Mouse (Mus musculus) bone marrow macrophage, adult 2 months (primary cell): Measurements from ENCODE around the gene Nadsyn1. TPM values are rescaled to one million over a fixed set of nuclear protein-coding genes. Genes with fewer than 3 reads are reported as not detected.

Experiments
- H3K27ac ChIP-seq: 2 replicates; pipeline ENCODE4 v1.5.1; 2012; ENCODE audit warnings: low read depth, low read length; ENCODE audit not compliant: insufficient read depth
- H3K4me1 ChIP-seq: 2 replicates; pipeline ENCODE4 v1.6.1; 2012; ENCODE audit warnings: low read length; ENCODE audit not compliant: control insufficient read depth, insufficient read depth
- H3K4me3 ChIP-seq: 2 replicates; pipeline ENCODE4 v1.5.1; 2012; ENCODE audit warnings: mild to moderate bottlenecking, low read length, moderate library complexity; ENCODE audit not compliant: insufficient read depth
- CTCF ChIP-seq: IDR thresholded peaks from 2 replicates; pipeline ENCODE4 v1.5.1; 2012; ENCODE audit warnings: low read depth, mild to moderate bottlenecking, low read length, moderate library complexity
- POLR2A ChIP-seq: IDR thresholded peaks from 2 replicates; pipeline ENCODE4 v1.6.1; 2012; ENCODE audit warnings: mild to moderate bottlenecking, low read depth, low read length, borderline replicate concordance
- polyA plus RNA-seq: library from polyadenylated mRNA; stranded (reverse); fragments of >200 nt; gene quantifications from 2 replicates; pipeline ENCODE4 v1.2.4, GENCODE M21; 2012; ENCODE audit not compliant: missing spikeins, insufficient read depth, insufficient read length

Gene Nadsyn1
- polyA plus RNA-seq, 1 experiment: 10.2 TPM

DNA sequence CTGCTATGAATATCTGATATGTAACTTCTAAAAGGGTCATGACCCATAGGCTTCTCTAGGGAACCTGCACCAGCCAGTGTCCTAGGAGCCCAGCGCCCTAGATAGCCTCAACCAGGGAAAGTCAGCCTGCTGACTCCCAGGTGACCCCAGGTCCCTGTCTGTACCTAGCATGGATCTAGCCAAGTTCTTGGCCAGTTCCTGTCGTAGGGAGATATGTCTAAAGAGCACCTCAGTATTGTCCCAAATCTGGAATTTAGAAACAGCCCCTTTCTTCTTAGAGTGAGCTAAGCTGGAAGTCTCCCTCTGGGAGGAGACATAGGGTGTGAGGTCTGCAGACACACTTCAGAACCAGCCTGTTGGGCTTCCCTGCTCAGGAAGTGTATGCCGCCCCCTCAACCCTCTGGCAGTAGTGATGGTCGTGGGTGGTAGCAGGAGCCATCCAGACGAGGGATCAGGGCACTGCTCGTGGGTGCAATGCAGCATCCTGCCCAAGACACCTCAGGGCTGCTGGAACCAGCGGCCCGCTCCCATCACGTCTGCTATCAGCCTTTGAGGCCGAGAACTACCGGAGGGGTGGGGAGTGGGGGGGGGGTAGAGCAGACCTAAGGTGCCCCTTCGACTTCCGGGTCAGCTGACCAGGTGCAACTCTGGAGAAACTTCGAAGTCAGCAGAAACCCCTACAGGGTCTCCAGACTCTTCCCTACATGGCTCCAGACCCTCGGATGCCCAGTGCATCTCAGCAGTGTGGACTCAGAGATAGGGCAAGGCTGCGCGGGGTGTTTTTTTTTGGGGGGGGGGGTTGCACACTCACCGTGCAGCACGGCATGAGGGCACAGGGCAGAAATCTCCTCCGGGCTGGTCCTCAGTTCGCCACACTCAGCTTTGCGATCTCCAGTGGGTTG lies 66.3 kb downstream of the Nadsyn1 start, which contains the start of gene Osbpl5:
Gene Osbpl5, minus strand, starts transcription at position 861 of the 902 bp plus-strand sequence.
- no peak within 1 kb of the TSS for H3K27ac ChIP-seq
- no peak for TF ChIP-seq POLR2A
- TF ChIP-seq CTCF: no peak
- H3K4me1 ChIP-seq: peaks cover 14% of the 10 kb centered on the region
- H3K4me3 ChIP-seq: peak within 1 kb of the TSS; percentile 70

DNA sequence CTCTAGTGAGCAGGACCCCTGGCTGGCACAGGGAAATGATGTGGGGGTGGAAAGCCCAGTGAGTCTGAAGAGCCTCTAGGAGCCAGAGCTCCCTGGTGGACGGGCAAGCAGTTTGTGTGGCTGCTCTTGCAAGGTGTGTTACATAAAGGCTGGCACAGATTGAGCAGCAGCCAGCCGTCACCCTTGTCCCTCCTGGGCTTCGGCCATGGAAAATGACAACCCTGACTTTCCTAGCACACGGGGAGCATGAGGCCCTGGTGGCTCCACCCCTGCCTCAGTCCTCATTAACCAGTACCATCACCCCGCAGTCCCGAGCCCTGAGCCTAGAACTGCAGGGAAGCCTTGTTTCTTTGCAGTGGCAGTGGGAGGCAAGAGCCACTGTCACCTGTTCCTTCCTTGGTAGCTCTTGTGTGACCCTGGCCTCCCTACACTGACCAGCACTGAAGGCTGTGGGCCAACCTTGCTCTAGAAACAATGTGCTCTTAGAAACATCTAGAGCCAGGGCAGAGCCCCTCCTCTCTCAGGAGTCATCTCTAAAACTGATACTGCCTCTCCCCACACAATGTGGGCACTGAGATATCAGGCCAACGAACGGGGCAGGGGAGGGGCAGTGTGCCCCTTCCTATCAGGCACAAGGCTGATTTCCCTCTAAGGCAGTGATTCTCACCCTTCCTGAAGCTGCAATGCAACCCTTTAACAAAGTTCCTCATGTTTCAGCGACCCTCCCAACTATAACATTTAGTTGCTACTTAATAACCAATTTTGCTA lies 67.1 kb downstream of the Nadsyn1 start:
- peaks cover 14% of the 10 kb centered on the region for H3K4me1 ChIP-seq
- no peak overlapping the region for H3K4me3 ChIP-seq
- TF ChIP-seq POLR2A (no peak), CTCF (no peak)
- no peak overlapping the region for H3K27ac ChIP-seq

DNA sequence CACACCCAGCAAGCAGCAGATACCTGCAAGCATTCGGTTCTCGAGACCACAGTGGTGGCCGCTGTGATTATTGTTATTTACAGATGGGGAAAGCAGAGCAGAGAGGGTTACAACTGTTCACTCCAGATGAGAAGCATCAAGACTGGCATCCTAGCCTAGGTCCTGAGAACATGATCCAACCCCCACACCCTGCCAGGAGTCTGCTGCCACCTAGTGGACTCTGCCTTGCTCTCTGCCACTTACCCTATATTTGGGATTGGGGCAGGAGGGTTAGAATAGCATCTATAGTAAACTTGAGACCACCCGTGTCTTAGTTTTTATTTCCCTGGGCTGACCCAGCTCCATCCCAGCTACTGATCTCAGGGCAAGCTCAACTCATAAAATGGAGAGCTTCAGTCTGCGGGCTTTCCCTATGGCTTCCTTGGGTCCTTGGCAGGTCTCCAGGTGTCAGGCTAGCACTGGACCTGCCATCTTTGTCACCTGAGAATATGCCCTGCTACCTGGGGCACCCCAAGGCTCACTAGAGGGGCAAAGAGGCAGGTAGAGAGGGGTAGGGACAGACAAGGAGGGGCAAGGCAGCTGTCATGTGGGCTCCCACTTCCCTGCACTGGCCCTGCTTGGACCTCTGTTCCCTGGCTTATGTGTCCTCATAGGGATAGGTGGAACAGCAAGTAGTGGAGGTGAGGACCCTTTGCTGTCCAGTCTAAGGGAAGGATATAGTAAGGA lies 68.5 kb downstream of the Nadsyn1 start:
- TF ChIP-seq CTCF (peak; percentile 85), POLR2A (no peak)
- peaks cover 14% of the 10 kb centered on the region for H3K4me1 ChIP-seq
- H3K4me3 ChIP-seq: no peak overlapping the region
- no peak overlapping the region for H3K27ac ChIP-seq

- Histone ChIP-seq H3K27ac (no peak overlapping the region), H3K4me1 (peaks cover 4% of the 10 kb centered on the region), H3K4me3 (no peak overlapping the region)
- TF ChIP-seq CTCF (no peak), POLR2A (no peak)
Observed at GRCm38 (mm10) chr7:143752606-143753005, 70.0 kb downstream of the Nadsyn1 start.

DNA sequence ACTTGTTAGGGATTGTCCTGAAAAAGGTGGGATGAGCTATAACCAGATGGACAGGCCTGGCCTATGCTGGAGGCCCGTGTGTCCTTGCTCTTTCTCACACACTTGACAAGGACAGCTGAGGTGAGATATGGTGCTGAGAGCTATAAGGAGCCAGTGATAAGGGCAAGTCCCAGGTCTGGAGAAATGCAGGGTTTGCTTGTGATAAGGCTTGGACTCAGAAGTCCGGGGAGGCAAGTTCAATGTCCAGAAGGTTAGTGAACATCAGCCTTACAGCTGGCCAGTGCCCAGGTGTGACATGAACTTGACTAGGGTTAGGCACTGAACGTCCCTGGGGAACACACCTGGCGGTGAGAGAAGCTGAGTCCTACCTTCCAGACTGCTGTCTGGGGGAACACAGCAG lies 70.6 kb downstream of the Nadsyn1 start:
- Histone ChIP-seq H3K4me3 (no peak overlapping the region), H3K27ac (no peak overlapping the region), H3K4me1 (0 out of 2 replicates have a peak, but pooled peaks cover under 1% of the 10 kb centered on the region)
- TF ChIP-seq CTCF: no peak
- no peak for TF ChIP-seq POLR2A

GRCm38 (mm10) chr7:143751380-143751779 lies 71.3 kb downstream of the Nadsyn1 start:
- H3K27ac ChIP-seq: no peak overlapping the region
- TF ChIP-seq POLR2A: no peak
- no peak for TF ChIP-seq CTCF
- H3K4me3 ChIP-seq: no peak overlapping the region
- H3K4me1 ChIP-seq: no peaks in the 10 kb centered on the region

DNA sequence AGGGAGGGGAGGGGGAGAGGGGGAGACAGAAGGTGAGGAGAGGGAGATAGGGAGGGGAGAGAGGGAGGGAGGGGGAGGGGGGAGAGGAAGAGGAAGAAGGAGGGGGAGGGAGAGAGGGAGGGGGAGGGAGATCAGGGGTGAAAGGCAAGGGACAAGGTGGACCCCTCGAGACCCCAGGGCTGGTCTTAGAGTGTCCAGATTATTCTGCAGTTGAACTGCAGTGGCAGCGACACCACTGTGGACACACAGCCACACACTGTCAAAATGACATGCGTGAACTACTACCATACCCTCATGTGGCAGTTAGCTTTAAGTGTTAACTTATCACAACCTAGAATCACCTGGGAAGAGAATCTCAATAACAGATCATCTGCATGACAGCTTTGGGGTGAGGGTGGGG lies 73.6 kb downstream of the Nadsyn1 start:
- no peak overlapping the region for H3K4me3 ChIP-seq
- no peak overlapping the region for H3K27ac ChIP-seq
- TF ChIP-seq POLR2A (no peak), CTCF (no peak)
- H3K4me1 ChIP-seq: no peaks in the 10 kb centered on the region

DNA sequence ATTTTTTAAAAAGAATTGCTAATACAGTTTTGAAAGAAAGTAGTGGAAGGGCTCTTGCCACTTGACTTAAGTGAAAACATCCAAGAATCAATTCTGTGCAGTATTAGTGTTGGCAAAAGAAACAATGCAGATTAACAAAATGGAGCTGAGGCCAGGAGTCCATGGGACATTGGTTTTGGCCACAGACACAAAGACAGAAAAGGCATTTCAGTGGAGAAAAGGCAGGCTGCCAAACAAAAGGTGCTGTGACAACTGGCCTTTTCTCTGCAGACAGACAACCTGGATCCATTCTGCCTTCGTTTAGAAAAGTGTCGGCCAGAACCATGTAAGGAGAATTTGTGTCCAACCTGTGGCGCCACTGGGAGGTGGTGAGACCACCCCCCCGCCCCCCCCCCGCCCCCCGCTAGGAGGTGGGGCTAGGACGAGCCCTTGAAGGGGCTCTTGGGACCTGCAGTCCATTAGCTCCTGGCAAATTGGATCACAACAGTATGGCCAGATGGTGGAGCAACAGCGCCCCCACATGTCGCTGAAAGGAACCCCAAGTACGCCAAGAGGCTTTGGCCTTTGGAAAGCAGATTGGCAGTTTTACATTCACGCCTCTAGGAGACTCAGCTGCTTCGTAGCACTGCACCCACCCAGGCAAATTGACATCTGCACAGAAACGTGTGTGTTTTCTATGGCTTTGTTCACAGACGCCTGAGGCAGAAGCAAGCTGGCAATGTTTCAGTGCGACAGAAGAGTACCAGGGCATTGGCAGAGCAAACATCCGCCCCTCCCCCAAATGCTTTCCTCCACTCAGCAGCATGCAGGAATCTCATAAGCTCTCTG lies 74.4 kb downstream of the Nadsyn1 start:
- H3K4me1 ChIP-seq: no peaks in the 10 kb centered on the region
- no peak for TF ChIP-seq POLR2A
- peak; percentile 58 for TF ChIP-seq CTCF
- H3K4me3 ChIP-seq: no peak overlapping the region
- no peak overlapping the region for H3K27ac ChIP-seq

Other genes with a start within 250 kb of the Nadsyn1 start
- 41.6 and 42.5 TPM in 2 replicates for gene Cars, start 222.8 kb downstream of the Nadsyn1 start, polyA plus RNA-seq
- 5.5 and 7.6 TPM in 2 replicates for gene Tnfrsf26, start 194.1 kb downstream of the Nadsyn1 start, polyA plus RNA-seq
- gene Tnfrsf22, start 173.2 kb downstream of the Nadsyn1 start, polyA plus RNA-seq: 2.5 and 2.9 TPM in 2 replicates
- 9.8 TPM in 2 replicates for gene Tnfrsf23, start 137.0 kb downstream of the Nadsyn1 start, polyA plus RNA-seq
- gene Osbpl5, start 65.9 kb downstream of the Nadsyn1 start, polyA plus RNA-seq: 1.2 TPM in 1 of 2 replicates, not detected in the other
- not detected in 2 replicates for gene Mrgprg, start 55.9 kb downstream of the Nadsyn1 start, polyA plus RNA-seq
- gene Mrgpre, start 38.3 kb downstream of the Nadsyn1 start, polyA plus RNA-seq: 0.35 and 0.39 TPM in 2 replicates
- 20.5 and 21.8 TPM in 2 replicates for gene Dhcr7, start 296 bp upstream of the Nadsyn1 start, polyA plus RNA-seq
- gene Gm498, start 44.0 kb upstream of the Nadsyn1 start, polyA plus RNA-seq: not detected in 2 replicates
- not detected in 2 replicates for gene Shank2, start 179.1 kb upstream of the Nadsyn1 start, polyA plus RNA-seq